Mouse (Mus musculus): Measurements from ENCODE around the gene Nrsn2. TPM values are rescaled to one million over a fixed set of nuclear protein-coding genes. Genes with fewer than 3 reads are reported as not detected.

The Nrsn2 gene
- total RNA-seq, 2 experiments from 2014 or later: not detected

- DNase-seq: no peak
Observed at GRCm38 (mm10) chr2:152339631-152340179, 36.7 kb downstream of the Nrsn2 start.

GRCm38 (mm10) chr2:152338319-152338718 is 38.1 kb downstream of the Nrsn2 start:
- DNase-seq: no peak

- DNase-seq: no peak
Observed at GRCm38 (mm10) chr2:152337591-152338212, 38.7 kb downstream of the Nrsn2 start.

GRCm38 (mm10) chr2:152336856-152337255 is 39.6 kb downstream of the Nrsn2 start:
- DNase-seq: no peak

GRCm38 (mm10) chr2:152335289-152335820 is 41.1 kb downstream of the Nrsn2 start:
- DNase-seq: no peak

GRCm38 (mm10) chr2:152333345-152334006 is 43.0 kb downstream of the Nrsn2 start:
- DNase-seq: no peak

- DNase-seq: peak; percentile 94
Observed at GRCm38 (mm10) chr2:152332101-152332825, 44.2 kb downstream of the Nrsn2 start, which contains the start of gene Rbck1. Gene Rbck1, minus strand, starts transcription at chr2:152332653.

- no peak for DNase-seq
Observed at GRCm38 (mm10) chr2:152330858-152331423, 45.5 kb downstream of the Nrsn2 start.

- no peak for DNase-seq
Observed at GRCm38 (mm10) chr2:152327980-152328379, 48.5 kb downstream of the Nrsn2 start.

- no peak for DNase-seq
Observed at GRCm38 (mm10) chr2:152326654-152327053, 49.8 kb downstream of the Nrsn2 start.

GRCm38 (mm10) chr2:152326157-152326556 is 50.3 kb downstream of the Nrsn2 start:
- no peak for DNase-seq

- DNase-seq: no peak
Observed at GRCm38 (mm10) chr2:152324842-152325241, 51.6 kb downstream of the Nrsn2 start.

GRCm38 (mm10) chr2:152323971-152324370 is 52.5 kb downstream of the Nrsn2 start:
- DNase-seq: no peak

GRCm38 (mm10) chr2:152322198-152322597 is 54.2 kb downstream of the Nrsn2 start:
- DNase-seq: no peak

- DNase-seq: no peak
Observed at GRCm38 (mm10) chr2:152321558-152321957, 54.9 kb downstream of the Nrsn2 start.

Other genes starting within 250 kb of the Nrsn2 start
- gene Tcf15, start 233.1 kb downstream of the Nrsn2 start, total RNA-seq (2021): 10 to 100 TPM; 11.2 to 12.4 TPM
- gene Csnk2a1, start 149.8 kb downstream of the Nrsn2 start, total RNA-seq (2021): 10 to 100 TPM; 78.6 to 79.8 TPM
- gene Tbc1d20, start 82.8 kb downstream of the Nrsn2 start, total RNA-seq (2021): 10 to 100 TPM; 27.0 to 28.9 TPM
- 10 to 100 TPM; 26.6 to 32.2 TPM for gene Rbck1, start 44.0 kb downstream of the Nrsn2 start, total RNA-seq (2021)
- 1 to 10 TPM in 1 of 2 experiments, under 1 TPM in 1; 0.74 to 1.8 TPM for gene Trib3, start 32.6 kb downstream of the Nrsn2 start, total RNA-seq (2021)
- gene Sox12, start 21.4 kb upstream of the Nrsn2 start, total RNA-seq (2021): 1 to 10 TPM; 1.1 to 1.7 TPM
- 1 to 10 TPM; 1.6 TPM for gene Zcchc3, start 38.4 kb upstream of the Nrsn2 start, total RNA-seq (2021)
- not detected for gene 6820408C15Rik, start 38.9 kb upstream of the Nrsn2 start, total RNA-seq (2021)
- not detected for gene Defb23, start 88.0 kb upstream of the Nrsn2 start, total RNA-seq (2021)
- gene Defb20, start 100.4 kb upstream of the Nrsn2 start, total RNA-seq (2021): not detected
- gene Defb22, start 113.5 kb upstream of the Nrsn2 start, total RNA-seq (2021): not detected
- not detected for gene Defb26, start 135.1 kb upstream of the Nrsn2 start, total RNA-seq (2021)
- not detected for gene Defb28, start 141.6 kb upstream of the Nrsn2 start, total RNA-seq (2021)
- gene Defb29, start 163.5 kb upstream of the Nrsn2 start, total RNA-seq (2021): not detected
- not detected for gene Gm17416, start 192.7 kb upstream of the Nrsn2 start, total RNA-seq (2021)
- not detected for gene Defb21, start 196.1 kb upstream of the Nrsn2 start, total RNA-seq (2021)
- not detected for gene Defb19, start 203.7 kb upstream of the Nrsn2 start, total RNA-seq (2021)
- not detected for gene Defb45, start 222.8 kb upstream of the Nrsn2 start, total RNA-seq (2021)
- gene Defb36, start 227.7 kb upstream of the Nrsn2 start, total RNA-seq (2021): not detected
- not detected for gene Defb25, start 246.4 kb upstream of the Nrsn2 start, total RNA-seq (2021)